Mouse (Mus musculus): ENCODE measurements around the gene Kif26b. TPM values are rescaled to one million over a fixed set of nuclear protein-coding genes. Genes with fewer than 3 reads are reported as not detected.

Gene Kif26b
- not detected for polyA plus RNA-seq (2017; shearing (Covaris generic))

GRCm38 (mm10) chr1:178528431-178529351, at the start of gene Kif26b:
TSS of gene Kif26b (plus strand) at chr1:178529125.

Other genes with a start within 250 kb of the Kif26b start
- gene Cox20, start 210.0 kb upstream of the Kif26b start, polyA plus RNA-seq (2017; shearing (Covaris generic)), result 192 TPM
- gene Hnrnpu, start 191.3 kb upstream of the Kif26b start, polyA plus RNA-seq (2017; shearing (Covaris generic)), result 181 TPM
- 6.3 TPM for gene Efcab2, start 123.0 kb upstream of the Kif26b start, polyA plus RNA-seq (2017; shearing (Covaris generic))

All from activated CD4-positive, CD25-positive, alpha-beta regulatory T cell, adult 9 weeks (primary cell).